Mouse (Mus musculus) left cerebral cortex, adult 8-10 months (tissue): Measurements from ENCODE around the gene Rps10. TPM values are rescaled to one million over a fixed set of nuclear protein-coding genes. Genes with fewer than 3 reads are reported as not detected.
A peak's percentile ranks its signal among the peaks of the same experiment; 100 is the strongest.

Source experiments
- DNase-seq, 2 experiments: peaks; one replicate each; pipeline ENCODE4 v3.0.0; 2022; ENCODE audit warnings: low spot score in 2 of 2
- total RNA-seq, 4 experiments: library from RNA; stranded (reverse); gene quantifications; 2 replicates each; pipeline ENCODE4 v1.2.4; 2022

The Rps10 gene
- total RNA-seq, 4 experiments from 2014 or later: 424 to 529 (median 492) TPM

GRCm38 (mm10) chr17:27613016-27613415, 23.5 kb downstream of the Rps10 start:
- no peak for DNase-seq

DNA sequence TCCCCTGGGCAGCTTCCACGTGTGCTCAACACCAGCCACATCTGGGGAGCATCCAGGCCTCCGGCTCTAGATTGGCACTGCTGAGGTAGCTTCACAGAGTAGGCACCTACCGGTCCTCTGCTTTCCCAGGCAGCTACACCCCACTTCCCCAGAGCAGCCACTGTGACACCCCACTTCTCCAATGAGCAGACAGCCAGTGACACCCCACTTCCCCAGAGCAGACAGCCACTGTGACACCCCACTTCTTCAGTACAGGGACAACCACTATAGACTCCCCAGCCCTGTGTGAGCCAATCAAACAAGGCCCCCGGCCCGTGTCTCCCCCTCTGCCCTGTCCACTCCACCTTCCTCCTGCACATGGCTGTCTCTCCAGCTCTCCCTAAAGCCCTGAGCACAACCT, 24.5 kb downstream of the Rps10 start:
- no peak for DNase-seq

DNA sequence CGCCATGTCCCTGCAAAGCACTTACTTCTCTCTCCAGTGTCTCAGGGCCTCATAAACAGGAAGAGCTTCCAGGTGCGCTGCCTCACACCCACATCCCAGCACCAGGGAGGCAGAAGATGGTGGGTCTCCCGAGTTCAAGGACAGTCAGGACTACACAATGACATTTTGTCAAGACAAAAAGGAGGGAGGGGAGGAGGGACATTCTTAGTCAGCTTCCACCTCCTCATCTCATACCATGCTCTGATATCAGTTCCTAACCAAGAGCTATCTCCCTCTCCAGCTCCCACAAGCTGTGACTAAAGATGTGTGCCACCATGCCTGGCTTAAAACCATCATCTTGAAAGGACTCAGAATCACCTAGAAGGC, 25.0 kb downstream of the Rps10 start:
- DNase-seq: no peak

DNA sequence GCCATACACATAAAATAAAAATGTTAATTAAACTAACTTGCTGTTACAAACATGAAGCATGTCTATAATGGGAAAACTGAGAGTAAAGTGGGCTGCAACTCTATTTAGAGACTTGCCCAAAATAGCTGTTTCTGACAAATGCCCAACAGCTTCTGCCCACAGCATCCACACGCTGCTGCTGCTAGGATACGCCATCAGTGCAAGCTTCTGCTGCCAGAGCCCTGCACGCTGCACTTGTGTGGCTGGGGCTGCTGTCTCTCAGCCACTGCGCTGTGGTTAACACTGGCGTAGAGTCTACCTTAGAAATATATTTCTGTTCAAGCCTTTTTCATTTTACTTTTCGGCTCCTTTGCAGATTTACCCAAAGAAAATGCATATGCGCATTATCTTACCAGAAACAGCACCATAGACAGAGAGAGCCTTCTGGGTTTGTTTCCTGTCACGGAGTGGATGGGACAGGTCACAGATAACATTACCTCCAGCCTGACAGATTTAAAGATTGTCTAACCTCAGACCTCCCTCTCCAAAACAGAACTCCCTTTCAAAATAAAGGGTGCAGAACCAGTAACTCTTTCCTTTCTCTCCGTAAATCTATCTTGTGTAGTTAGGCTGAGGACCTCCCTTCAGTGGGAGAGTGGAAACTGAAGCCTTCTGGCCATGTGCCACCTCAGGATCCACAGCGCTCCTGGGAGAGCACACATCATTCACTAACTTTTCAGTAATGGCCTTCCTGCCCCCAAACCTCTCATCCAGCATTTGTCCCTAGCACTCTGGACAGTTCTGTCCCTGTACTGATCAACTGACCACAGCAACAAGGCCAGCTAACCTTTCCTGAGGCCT, 25.6 kb downstream of the Rps10 start:
- DNase-seq: peak in 1 of 2 experiments; percentile 88

GRCm38 (mm10) chr17:27609576-27609975, 26.9 kb downstream of the Rps10 start:
- DNase-seq: no peak

DNA sequence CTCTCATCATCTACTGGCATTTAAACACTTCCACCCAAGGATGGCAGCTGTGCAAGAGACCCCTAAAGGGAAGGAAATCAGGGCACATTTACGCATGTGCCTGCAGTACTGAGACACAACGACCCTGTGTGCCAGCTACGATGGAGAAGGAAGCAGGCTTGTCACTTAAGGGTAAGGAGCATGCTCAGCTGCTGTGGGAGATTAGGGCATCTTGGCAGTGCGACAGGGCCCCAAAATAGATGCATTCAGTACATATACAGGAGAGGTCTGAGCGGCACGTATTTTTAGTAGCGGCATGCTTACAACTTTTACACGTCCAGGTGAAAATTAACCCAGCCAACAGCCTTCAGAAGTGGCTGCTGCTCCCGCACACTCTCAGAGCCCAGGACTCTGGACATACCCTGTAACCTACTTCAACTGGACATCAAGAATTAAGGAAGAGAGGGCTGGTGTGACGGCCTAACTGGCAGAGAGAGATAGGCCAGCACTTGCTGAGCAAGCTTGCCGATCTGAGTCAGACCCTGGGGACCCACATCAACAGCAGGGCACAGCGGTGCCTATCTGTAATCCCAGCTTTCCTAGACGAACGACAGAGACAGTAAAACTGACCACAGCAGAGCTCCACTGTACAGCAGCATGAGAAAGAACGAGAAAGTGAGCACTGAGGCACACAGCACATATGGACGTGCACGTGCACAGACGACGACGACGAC, 32.8 kb downstream of the Rps10 start:
- DNase-seq: no peak

GRCm38 (mm10) chr17:27603036-27603435, 33.4 kb downstream of the Rps10 start:
- no peak for DNase-seq

DNA sequence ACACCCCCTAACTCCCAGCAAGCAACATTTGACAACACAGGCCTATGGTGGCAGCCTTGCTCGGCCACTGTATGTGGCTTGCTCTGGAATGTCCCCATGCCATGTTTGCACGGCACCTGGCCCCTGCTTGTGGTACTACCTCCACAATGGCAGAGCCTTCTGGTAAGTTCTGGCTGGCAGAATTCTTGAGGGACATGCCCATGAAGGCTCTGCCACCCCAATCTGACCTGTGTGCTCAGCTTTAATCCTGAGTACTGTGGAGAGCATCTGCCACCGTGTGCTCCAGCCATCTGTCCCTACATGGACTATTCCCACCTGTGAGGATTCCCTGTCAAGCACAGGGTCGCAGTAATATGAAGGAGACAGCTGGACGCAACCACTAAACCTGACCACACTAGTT, 35.6 kb downstream of the Rps10 start:
- no peak for DNase-seq

DNA sequence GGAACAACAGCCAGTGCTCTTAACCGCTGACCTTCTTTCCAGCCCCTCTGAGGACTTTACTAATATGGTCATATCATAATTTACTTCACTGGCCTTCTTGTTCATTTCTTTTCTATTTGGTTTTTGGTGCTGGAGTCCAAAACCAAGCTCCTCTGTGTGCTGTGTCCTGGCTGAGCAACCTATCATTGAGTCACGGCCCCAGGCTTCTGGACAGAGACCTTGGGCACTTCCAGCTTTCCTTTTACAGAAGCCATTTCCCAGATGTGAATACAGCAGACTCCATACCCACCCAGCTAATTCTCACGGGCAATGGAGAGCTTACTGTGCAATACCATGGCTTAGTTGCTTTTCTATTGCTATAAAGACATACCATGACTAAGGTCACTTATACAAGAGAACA, 36.2 kb downstream of the Rps10 start:
- DNase-seq: no peak

- no peak for DNase-seq
These were observed 39.9 kb downstream of the Rps10 start for GRCm38 (mm10) chr17:27596376-27597190.

GRCm38 (mm10) chr17:27595659-27596375, 40.7 kb downstream of the Rps10 start:
- DNase-seq: no peak

GRCm38 (mm10) chr17:27592565-27592910, 43.9 kb downstream of the Rps10 start:
- DNase-seq: no peak

- no peak for DNase-seq
These were observed 44.5 kb downstream of the Rps10 start for GRCm38 (mm10) chr17:27591826-27592564.

DNA sequence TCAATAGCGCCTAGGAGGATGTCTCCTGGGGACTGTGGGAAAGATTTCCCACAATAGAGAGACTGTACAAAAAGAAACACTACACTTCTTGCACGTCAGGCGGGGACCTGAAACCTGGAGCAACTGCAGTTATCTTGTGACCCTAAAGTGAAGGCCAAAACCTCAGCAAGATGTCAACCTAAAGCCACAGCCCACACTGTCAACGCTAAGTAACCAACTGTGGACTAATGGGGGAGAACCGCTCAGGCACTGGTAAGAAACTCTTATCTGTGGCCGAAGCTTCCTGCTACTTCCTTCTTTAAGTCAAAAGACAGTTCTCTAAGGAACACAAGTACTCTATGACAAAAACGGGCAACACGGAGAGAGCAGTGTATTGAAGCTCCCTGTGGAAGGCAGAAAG, 48.2 kb downstream of the Rps10 start:
- no peak for DNase-seq

DNA sequence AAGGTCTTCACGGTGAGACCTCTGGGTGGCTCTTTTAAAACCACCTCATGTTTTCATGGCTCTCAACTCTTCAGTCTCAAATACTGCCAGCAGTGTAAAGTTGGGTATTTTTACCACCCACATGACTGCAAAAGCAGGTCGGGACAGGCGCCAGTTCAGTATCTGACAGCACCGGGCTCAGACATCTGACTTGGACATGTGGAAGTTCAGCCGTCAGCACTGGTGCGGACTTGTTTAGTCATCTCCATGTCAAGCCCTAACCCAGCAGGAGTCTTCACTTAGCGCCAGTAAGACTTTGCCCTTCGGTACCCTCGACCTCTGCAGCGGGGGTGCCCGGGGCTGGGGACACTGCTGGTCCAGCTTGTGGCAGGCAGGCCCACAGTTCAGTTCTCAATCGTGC, 49.2 kb downstream of the Rps10 start:
- DNase-seq: no peak

DNA sequence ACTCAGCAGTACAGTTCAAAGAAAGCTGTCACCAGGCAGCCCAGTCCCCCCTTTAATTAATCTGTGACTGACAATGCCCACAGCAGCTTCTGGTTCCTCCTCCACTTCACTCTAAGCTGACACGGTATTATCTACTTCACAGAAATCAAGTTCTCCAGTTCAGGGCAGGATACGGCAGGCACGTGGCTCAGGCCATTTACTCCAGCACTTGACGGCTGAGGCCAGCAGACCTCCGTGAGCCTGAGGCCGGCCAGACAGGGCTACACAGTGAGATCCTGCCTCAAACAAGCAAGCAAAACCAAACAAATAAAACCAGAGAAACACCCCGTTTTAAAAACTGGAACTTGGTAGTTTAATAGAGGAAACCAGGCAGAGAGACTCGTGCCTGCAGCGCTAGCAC, 49.8 kb downstream of the Rps10 start:
- DNase-seq: no peak

DNA sequence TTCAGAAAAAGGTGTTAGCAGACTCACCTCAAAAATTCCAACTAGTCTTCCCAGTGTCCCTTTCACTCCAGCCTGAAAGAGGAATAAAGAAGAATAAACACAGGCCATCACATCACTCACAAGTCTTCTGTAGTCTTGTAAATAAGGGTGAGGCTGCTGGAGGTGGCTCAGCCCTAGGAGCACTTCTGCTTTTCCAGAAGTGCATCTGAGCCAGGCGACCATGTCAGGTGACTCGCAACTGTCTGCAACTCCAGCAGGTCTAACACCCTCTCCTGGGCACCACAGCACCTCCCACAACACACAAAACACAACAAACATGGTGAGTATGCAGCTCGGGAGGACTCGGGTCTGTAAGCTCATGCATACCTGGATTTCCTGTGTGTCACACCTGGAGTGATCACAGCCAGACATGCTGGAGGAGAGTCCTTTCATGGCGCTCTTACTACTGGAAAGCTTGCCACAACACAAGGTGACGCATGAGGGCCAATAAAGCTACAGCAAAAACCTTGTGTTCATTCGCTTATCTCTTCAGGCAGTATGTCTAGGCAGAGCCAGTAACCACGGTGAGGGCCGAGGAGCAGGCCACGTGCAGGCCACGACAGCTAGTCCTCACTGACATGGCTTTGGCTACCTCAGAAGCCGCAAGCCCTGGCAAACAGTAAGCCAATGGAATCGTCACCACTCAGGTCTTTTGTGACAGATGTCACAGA, 53.1 kb downstream of the Rps10 start:
- no peak for DNase-seq
